Mouse (Mus musculus): ENCODE results near the gene Hoxd8. TPM values are rescaled to one million over a fixed set of nuclear protein-coding genes. Genes with fewer than 3 reads are reported as not detected.

Hoxd8 gene
- polyA plus RNA-seq, 1 experiment from 2014 or later: 3.7 TPM

DNA sequence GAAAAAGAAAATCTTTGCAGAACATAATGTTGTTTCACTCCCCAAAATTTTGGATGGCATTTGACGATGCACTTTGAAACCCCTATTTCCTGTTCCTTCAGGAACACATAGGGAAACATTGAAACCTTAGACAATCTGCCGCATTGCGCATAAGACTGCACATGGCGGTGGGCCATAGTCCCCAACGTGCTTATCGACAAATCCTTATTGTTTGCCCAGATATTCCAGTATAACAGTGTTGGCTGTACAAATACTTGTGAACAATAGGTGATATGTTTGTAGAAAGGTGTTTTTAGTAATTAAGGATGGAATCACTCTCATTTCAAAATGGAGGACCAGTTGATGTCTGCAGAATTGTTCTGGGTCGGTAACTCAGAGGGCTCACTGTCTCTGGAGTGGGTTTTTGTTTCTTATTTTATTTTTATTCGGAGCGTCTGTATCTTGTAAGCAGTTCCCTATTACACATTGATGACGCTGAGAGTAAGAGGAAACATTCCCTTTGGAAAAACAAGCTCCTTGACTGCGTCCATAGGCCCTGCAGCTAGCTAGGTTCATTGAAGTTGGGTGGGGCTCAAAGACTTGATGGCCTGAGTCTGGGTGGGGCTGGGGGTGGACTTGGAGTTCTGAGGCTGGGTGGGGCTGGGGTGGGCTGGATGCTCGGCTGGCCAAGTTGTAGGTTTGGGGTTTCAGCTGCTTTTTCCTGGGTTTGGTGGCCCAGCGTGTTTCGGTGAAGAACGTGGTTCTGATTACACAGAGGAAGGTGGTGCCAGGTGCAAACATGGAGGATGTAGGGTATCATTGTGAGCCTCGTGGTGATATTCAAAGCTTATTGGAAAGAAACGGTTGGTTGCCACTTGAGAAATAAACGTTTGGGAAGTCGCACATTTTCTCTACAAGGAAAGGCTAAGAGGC, 9.1 kb downstream of the Hoxd8 start:
- 4% methylated on average over 19 of the region's 19 CpGs for WGBS
- no peaks in the 10 kb centered on the region for H3K36me3 ChIP-seq
- H3K4me3 ChIP-seq: no peak overlapping the region
- peaks cover 100% of the 10 kb centered on the region for H3K27me3 ChIP-seq
- ATAC-seq (ENCODE audit: insufficient number of reproducible peaks, insufficient read depth, low FRiP score, low TSS enrichment, low read depth): no peak
- H3K9ac ChIP-seq: no peak overlapping the region
- no peaks in the 10 kb centered on the region for H3K9me3 ChIP-seq
- H3K4me2 ChIP-seq: no peak overlapping the region
- H3K27ac ChIP-seq: no peak overlapping the region
- peaks cover 19% of the 10 kb centered on the region for H3K4me1 ChIP-seq

DNA sequence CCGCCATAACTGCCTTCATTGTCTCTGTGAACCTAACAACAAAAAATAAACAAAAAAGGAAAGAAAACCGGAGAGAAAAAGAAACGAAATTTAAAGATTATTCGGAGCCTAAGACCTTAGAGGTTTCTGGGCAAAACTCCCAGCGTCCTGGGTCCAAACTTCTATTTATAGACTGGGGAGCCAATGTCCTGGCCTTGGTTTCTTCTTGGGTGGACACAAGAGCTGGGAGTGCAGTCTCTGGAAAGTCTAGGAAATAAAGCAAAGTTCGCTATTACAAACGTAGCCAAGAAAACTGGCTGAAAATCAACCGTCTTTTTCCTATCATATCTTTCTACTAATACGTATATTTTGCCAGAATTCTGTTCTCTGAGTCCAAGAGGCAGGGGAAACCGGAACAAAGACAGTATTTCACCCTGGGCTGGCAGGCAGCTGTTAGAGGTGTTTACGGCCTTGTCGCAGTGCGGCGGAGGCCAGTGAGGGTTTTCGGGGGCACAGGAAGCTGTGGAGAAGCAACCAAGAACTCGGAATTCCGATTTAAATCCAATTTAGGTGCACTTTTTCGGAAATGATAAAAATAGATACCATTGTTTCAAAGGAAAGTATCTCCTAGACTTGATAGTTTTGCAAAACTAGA, 9.9 kb downstream of the Hoxd8 start:
- H3K27me3 ChIP-seq: peaks cover 100% of the 10 kb centered on the region
- H3K36me3 ChIP-seq: no peaks in the 10 kb centered on the region
- peaks cover 19% of the 10 kb centered on the region for H3K4me1 ChIP-seq
- no peak overlapping the region for H3K27ac ChIP-seq
- no peak overlapping the region for H3K9ac ChIP-seq
- no peak overlapping the region for H3K4me2 ChIP-seq
- ATAC-seq (ENCODE audit: insufficient number of reproducible peaks, insufficient read depth, low FRiP score, low TSS enrichment, low read depth): no peak
- H3K9me3 ChIP-seq: no peaks in the 10 kb centered on the region
- WGBS: 4% methylated on average over 18 of the region's 18 CpGs
- no peak overlapping the region for H3K4me3 ChIP-seq

DNA sequence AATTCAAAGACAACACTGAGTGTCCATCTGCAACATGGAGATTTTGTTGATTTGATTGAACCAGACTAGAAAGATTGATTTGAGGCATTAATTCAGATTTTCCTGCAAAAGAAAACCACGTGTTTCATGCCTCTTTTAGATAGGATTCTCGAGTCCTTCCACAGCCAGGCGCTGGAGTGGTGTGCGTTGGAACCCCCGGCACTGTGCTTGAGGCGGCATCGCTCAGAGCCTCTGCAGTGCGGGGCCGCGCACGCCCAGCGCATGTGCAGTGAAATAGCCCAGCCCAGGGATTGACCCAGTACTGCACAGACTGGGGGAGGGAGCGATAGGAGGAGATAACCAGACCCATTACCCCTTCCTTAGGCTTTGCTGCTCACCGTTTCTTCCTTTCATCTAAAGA, 10.5 kb downstream of the Hoxd8 start:
- Histone ChIP-seq H3K4me1 (peaks cover 19% of the 10 kb centered on the region), H3K27me3 (peaks cover 100% of the 10 kb centered on the region), H3K27ac (no peak overlapping the region), H3K9ac (no peak overlapping the region), H3K4me3 (0 out of 2 replicates have a peak overlapping the region, but pooled peaks have one; percentile 3), H3K36me3 (no peaks in the 10 kb centered on the region), H3K4me2 (peak overlapping the region; percentile 9; the same call in 1 of the 2 replicates), H3K9me3 (no peaks in the 10 kb centered on the region)
- ATAC-seq (ENCODE audit: insufficient number of reproducible peaks, insufficient read depth, low FRiP score, low TSS enrichment, low read depth): no peak
- under 1% methylated on average over 14 of the region's 14 CpGs for WGBS

DNA sequence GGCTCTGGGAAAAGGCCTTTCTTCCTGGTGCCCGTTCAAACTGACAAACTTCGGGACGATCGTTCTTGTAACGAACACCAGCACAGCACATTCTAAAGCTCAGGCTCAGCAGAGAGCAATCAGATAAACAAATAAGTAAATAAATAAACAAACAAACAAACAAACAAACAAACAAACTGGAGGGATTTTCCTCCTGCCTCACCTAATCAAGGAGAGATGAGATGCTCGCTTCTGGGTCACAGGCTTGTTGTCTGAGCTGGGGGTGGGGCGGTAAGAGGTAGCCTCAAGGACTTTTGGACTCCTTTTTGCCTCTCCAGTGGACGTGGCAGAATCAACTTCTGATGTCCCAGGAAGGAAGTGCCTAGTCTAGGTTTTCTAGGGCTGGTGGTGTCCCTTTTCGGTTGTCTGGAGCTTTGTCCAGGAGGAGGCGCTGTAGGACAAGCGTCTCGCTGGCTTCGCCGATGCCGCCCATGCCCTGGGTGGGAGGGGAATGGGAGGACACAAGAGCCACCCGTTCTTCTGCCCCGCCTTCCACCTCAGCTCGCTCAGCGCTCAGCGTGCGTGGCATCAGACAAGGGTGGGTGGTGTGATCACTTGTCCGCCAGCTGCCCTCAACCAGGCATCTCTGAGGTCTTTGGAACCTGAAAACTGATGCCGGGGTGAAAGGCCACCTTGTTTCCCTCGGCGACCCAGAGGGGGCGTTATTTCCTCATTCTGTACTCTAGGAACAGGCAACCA, 11.3 kb downstream of the Hoxd8 start:
- Histone ChIP-seq H3K9ac (no peak overlapping the region), H3K27ac (no peak overlapping the region), H3K36me3 (no peaks in the 10 kb centered on the region), H3K4me2 (peak overlapping the region; percentile 61), H3K4me1 (peaks cover 19% of the 10 kb centered on the region), H3K9me3 (no peaks in the 10 kb centered on the region), H3K4me3 (peak overlapping the region; percentile 33), H3K27me3 (peaks cover 100% of the 10 kb centered on the region)
- WGBS: 3% methylated on average over 26 of the region's 26 CpGs
- ATAC-seq (ENCODE audit: insufficient number of reproducible peaks, insufficient read depth, low FRiP score, low TSS enrichment, low read depth): peak; percentile 77; the same call in 1 of the 2 replicates

DNA sequence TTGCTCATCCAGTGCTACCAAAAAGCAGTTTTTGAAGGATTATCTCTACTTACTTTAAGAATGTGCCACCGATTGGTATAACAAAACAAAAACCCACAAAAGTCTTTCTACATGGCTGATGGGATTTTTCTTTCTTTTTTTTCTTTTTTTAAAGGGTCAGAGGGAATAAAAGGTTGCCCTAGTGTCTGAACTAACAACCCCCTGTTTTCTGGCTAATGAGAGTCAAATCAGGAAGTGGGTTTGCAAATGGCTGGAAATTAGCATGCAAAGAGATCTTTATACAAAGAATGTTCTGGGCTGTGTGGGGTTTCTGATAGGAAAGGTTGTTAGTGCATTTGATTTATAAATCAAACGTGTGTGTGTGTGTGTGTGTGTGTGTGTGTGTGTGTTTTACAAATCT, 16.0 kb downstream of the Hoxd8 start:
- Histone ChIP-seq H3K4me2 (no peak overlapping the region), H3K27me3 (peaks cover 100% of the 10 kb centered on the region), H3K9me3 (no peaks in the 10 kb centered on the region), H3K4me1 (peaks cover 6% of the 10 kb centered on the region; the same call in 1 of the 2 replicates), H3K9ac (no peak overlapping the region), H3K27ac (no peak overlapping the region), H3K36me3 (no peaks in the 10 kb centered on the region), H3K4me3 (no peak overlapping the region)
- WGBS: 9% methylated on average over 2 of the region's 2 CpGs
- no peak for ATAC-seq (ENCODE audit: insufficient number of reproducible peaks, insufficient read depth, low FRiP score, low TSS enrichment, low read depth)

DNA sequence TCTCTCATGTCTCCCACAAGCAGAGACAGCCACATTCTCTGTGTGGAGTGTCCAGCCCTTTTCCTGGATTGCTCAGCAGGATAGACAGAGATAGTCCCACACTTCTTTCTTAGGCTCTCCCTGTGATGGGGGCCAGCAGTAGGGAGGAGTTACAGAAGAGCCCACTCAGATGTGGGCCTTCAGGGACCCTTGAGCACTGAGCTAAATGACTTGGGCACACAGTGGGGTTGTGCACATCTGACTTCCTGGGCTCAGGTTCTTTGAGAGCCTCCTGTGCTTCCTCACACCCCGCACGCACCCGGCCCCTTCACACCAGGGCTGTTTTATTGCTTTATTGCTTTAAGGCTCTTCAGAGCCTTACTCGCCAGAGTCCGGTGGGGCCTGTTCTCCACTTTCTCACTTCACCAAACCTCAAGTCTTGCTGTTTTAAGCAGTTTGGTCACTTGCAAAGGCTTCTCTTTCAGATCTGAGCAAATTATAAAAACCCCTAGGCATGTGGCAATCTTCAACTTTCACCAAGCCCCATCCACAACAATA, 16.6 kb downstream of the Hoxd8 start:
- ATAC-seq (ENCODE audit: insufficient number of reproducible peaks, insufficient read depth, low FRiP score, low TSS enrichment, low read depth): no peak
- 5% methylated on average over 5 of the region's 5 CpGs for WGBS
- H3K9me3 ChIP-seq: no peaks in the 10 kb centered on the region
- no peak overlapping the region for H3K4me2 ChIP-seq
- H3K9ac ChIP-seq: no peak overlapping the region
- H3K27me3 ChIP-seq: peaks cover 100% of the 10 kb centered on the region
- no peak overlapping the region for H3K27ac ChIP-seq
- peaks cover 3% of the 10 kb centered on the region; the same call in 1 of the 2 replicates for H3K4me1 ChIP-seq
- no peak overlapping the region for H3K4me3 ChIP-seq
- no peaks in the 10 kb centered on the region for H3K36me3 ChIP-seq

DNA sequence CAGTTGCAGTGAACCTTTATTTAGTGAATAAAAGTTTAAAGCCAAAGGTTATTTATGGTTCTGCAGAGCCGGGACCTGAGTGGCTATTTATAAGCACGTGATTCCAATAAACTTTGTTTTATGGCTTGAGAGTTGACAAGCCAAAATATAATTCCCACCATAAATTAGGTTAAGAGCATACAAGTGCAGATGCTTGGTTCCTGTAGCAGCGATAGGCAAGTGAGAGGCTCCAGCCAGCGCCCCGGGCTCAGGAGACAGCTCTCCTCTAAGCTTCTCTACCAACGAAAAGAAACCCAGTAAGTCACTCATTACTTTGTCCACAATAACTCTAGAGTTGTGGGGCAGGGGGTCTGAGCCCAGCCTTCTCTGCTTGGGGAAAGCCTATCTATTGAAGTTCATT, 17.5 kb downstream of the Hoxd8 start:
- Histone ChIP-seq H3K4me2 (no peak overlapping the region), H3K9ac (no peak overlapping the region)
- no peak for ATAC-seq (ENCODE audit: insufficient number of reproducible peaks, insufficient read depth, low FRiP score, low TSS enrichment, low read depth)

DNA sequence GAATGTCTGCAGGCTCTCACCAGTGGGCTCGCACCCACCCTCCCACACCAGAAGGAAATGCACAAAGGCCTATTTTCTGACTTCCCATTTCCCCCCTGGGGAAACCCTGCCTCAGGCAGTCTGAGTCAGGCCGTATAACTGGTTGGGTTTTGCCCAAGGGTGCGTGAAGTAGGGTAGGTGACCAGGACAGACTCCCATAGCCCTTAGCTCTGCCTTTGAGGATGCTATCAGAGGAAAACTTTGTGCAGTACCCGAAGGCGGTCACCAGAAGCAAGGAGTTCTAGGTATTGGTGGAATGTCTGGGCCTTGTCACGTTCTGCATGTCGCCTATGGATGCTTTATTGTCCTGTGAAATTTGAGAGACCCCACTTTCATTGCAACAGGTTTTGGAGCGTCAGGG, 18.5 kb downstream of the Hoxd8 start:
- Histone ChIP-seq H3K36me3 (no peaks in the 10 kb centered on the region), H3K27ac (no peak overlapping the region), H3K4me3 (no peak overlapping the region), H3K4me1 (peaks cover 5% of the 10 kb centered on the region), H3K4me2 (no peak overlapping the region), H3K27me3 (peaks cover 100% of the 10 kb centered on the region), H3K9me3 (no peaks in the 10 kb centered on the region), H3K9ac (no peak overlapping the region)
- WGBS: 5% methylated on average over 8 of the region's 8 CpGs
- no peak for ATAC-seq (ENCODE audit: insufficient number of reproducible peaks, insufficient read depth, low FRiP score, low TSS enrichment, low read depth)

More for the DNA sequence above, 17.5 kb downstream of the Hoxd8 start:
- Histone ChIP-seq H3K27ac (no peak overlapping the region), H3K4me3 (no peak overlapping the region), H3K27me3 (peaks cover 100% of the 10 kb centered on the region), H3K4me1 (no peaks in the 10 kb centered on the region), H3K36me3 (no peaks in the 10 kb centered on the region), H3K9me3 (no peaks in the 10 kb centered on the region)
- 10% methylated on average over 6 of the region's 6 CpGs for WGBS

DNA sequence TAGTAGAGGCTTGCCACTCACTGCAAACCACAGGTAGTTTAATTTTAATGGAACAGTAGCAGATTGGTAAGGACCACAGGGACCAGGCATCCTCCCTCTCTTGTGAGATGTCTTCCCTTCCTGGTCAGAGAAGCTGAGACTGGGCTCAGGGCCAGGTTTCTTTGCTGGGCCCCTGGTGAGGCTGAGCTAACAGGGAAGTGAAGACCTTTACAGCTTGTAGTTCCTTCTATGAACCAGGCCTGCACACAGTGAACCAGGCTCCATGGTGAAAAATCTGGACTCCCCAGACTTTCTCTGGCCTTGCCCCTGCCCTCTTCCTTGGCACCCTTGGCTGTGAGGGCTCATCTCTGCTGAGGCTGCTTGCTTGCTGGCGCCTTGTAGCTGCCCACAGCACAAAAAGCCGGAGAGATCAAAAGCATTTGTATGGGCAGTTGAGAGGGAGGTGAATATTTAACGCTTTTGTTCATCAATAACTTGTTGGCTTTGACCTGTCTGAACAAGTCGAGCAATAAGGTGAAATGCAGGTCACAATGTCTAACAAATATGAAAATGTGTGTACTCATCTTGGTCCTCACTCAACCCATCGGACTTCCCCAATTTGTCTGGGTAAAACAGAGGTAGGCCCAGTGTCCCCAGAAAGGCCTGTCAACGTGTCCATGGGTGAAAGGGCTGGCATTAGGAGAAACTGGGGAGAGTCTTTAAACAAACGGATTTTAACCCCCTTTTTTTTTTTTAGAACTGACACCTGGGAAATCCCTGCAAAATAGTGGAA, 20.0 kb downstream of the Hoxd8 start:
- Histone ChIP-seq H3K27me3 (peaks cover 100% of the 10 kb centered on the region), H3K27ac (no peak overlapping the region), H3K36me3 (no peaks in the 10 kb centered on the region), H3K4me1 (peaks cover 5% of the 10 kb centered on the region), H3K4me2 (no peak overlapping the region), H3K9ac (no peak overlapping the region), H3K9me3 (no peaks in the 10 kb centered on the region), H3K4me3 (no peak overlapping the region)
- 14% methylated on average over 7 of the region's 7 CpGs for WGBS
- no peak for ATAC-seq (ENCODE audit: insufficient number of reproducible peaks, insufficient read depth, low FRiP score, low TSS enrichment, low read depth)

DNA sequence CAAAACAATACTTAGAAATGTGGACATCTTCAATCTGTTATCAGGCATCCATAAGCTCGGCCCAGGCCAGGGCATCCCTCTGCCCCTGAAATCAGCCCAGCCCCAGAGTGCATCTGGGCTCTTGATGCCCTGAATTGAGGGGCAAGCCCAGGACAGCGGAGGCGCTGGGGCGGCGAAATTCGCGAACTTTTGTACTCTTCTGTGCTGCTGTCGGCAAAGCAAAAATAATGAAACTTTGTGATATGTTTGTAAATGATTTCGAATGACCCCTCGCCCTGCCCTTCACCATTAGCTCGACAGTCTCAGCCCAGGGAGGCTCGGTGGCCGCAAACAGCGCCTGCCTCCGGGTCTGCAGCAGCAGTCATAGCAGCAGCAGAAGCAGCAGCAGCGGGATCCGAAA, 20.8 kb downstream of the Hoxd8 start:
- 4% methylated on average over 17 of the region's 17 CpGs for WGBS
- no peaks in the 10 kb centered on the region for H3K9me3 ChIP-seq
- H3K4me3 ChIP-seq: no peak overlapping the region
- no peak overlapping the region for H3K4me2 ChIP-seq
- no peaks in the 10 kb centered on the region for H3K36me3 ChIP-seq
- no peak overlapping the region for H3K9ac ChIP-seq
- H3K27ac ChIP-seq: no peak overlapping the region
- peaks cover 98% of the 10 kb centered on the region for H3K27me3 ChIP-seq
- H3K4me1 ChIP-seq: peaks cover 5% of the 10 kb centered on the region
- ATAC-seq (ENCODE audit: insufficient number of reproducible peaks, insufficient read depth, low FRiP score, low TSS enrichment, low read depth): no peak

DNA sequence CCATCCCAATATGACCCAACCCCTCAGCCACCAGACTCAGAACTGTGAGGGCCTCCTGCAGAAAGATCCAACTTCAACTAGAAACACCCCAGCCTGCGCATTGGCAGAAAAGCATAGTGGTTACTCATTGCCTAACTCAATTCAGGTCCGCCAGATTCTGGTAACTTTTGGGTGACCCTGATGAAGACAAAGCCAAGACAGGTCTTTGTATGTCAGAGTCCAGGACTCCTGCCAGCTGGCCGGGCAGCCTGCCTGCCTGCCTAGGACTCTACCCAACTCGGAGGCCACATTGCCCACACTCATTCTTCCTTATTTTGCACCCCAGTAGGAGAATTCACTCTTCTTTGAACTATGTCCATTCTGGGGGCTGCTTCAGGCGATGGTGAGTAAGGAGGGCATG, 22.1 kb downstream of the Hoxd8 start, which contains the start of gene Gm28230:
Gene Gm28230 (plus strand): TSS at position 178 of the 400 bp plus-strand sequence.
- Histone ChIP-seq H3K9me3 (no peaks in the 10 kb centered on the region), H3K4me1 (peaks cover 5% of the 10 kb centered on the region), H3K27ac (no peak within 1 kb of the TSS), H3K4me3 (peak within 1 kb of the TSS; percentile 33), H3K27me3 (peaks cover 98% of the 10 kb centered on the region), H3K4me2 (peak within 1 kb of the TSS; percentile 54), H3K9ac (no peak within 1 kb of the TSS), H3K36me3 (no peaks in the 10 kb centered on the region)
- 9% methylated on average over 5 of the region's 5 CpGs for WGBS
- no peak for ATAC-seq (ENCODE audit: insufficient number of reproducible peaks, insufficient read depth, low FRiP score, low TSS enrichment, low read depth)
